Mouse (Mus musculus): ENCODE data around the gene Zc2hc1b.

- TF ChIP-seq CTCF (IDR thresholded peaks at IDR 0.05; ENCODE audit: control insufficient read depth, insufficient read depth, insufficient read length) (no peak), USF1 (IDR thresholded peaks at IDR 0.05; ENCODE audit: low read depth) (no peak), MAX (IDR thresholded peaks at IDR 0.05) (no peak), MYOD1 (IDR thresholded peaks at IDR 0.05; ENCODE audit: control insufficient read depth, insufficient read length, low read depth) (no peak), MYOG (IDR thresholded peaks at IDR 0.05; ENCODE audit: control insufficient read depth, extremely low read depth, insufficient read length) (no peak), CEBPB (IDR thresholded peaks at IDR 0.05; ENCODE audit: low read depth) (no peak)
These were observed 39.9 kb downstream of the Zc2hc1b start for GRCm38 (mm10) chr10:13137906-13138305.

All from C2C12 (cell line).